Mouse (Mus musculus): ENCODE data around the gene Lrp2bp. TPM values are rescaled to one million over a fixed set of nuclear protein-coding genes. Genes with fewer than 3 reads are reported as not detected.
A peak's percentile ranks its signal among the peaks of the same experiment; 100 is the strongest.

Lrp2bp gene
- polyA plus RNA-seq, 1 experiment from 2014 or later: 0.82 TPM

GRCm38 (mm10) chr8:45990631-45991310, 8.3 kb upstream of the Lrp2bp start:
- H3K27me3 ChIP-seq (ENCODE audit: control insufficient read depth, insufficient read depth, low read length): no peaks in the 10 kb centered on the region
- H3K9me3 ChIP-seq (ENCODE audit: control insufficient read depth, low read length): no peaks in the 10 kb centered on the region
- peaks cover 7% of the 10 kb centered on the region; the same call in 1 of the 2 replicates for H3K36me3 ChIP-seq (ENCODE audit: control insufficient read depth, insufficient read depth, low read length)
- ATAC-seq (ENCODE audit: low read depth): no peak
- no peak overlapping the region for H3K9ac ChIP-seq (replicated peaks; ENCODE audit: low read depth, low read length)
- 87% methylated on average over 4 of the region's 4 CpGs for WGBS
- no peaks in the 10 kb centered on the region for H3K4me1 ChIP-seq (ENCODE audit: control insufficient read depth, insufficient read depth, low read length)
- H3K4me2 ChIP-seq (ENCODE audit: low read depth, low read length): no peak overlapping the region
- H3K27ac ChIP-seq (ENCODE audit: low read depth, low read length): no peak overlapping the region
- H3K4me3 ChIP-seq (ENCODE audit: low read depth, low read length): no peak overlapping the region

GRCm38 (mm10) chr8:45994111-45994510, 5.0 kb upstream of the Lrp2bp start:
- Histone ChIP-seq H3K4me2 (ENCODE audit: low read depth, low read length) (no peak overlapping the region), H3K27ac (ENCODE audit: low read depth, low read length) (no peak overlapping the region), H3K9ac (replicated peaks; ENCODE audit: low read depth, low read length) (no peak overlapping the region), H3K4me3 (ENCODE audit: low read depth, low read length) (no peak overlapping the region), H3K27me3 (ENCODE audit: control insufficient read depth, insufficient read depth, low read length) (no peaks in the 10 kb centered on the region), H3K36me3 (ENCODE audit: control insufficient read depth, insufficient read depth, low read length) (peaks cover 16% of the 10 kb centered on the region), H3K4me1 (ENCODE audit: control insufficient read depth, insufficient read depth, low read length) (peaks cover under 1% of the 10 kb centered on the region; the same call in 1 of the 2 replicates), H3K9me3 (ENCODE audit: control insufficient read depth, low read length) (no peaks in the 10 kb centered on the region)
- 98% methylated on average over 2 of the region's 2 CpGs for WGBS
- ATAC-seq (ENCODE audit: low read depth): no peak

DNA sequence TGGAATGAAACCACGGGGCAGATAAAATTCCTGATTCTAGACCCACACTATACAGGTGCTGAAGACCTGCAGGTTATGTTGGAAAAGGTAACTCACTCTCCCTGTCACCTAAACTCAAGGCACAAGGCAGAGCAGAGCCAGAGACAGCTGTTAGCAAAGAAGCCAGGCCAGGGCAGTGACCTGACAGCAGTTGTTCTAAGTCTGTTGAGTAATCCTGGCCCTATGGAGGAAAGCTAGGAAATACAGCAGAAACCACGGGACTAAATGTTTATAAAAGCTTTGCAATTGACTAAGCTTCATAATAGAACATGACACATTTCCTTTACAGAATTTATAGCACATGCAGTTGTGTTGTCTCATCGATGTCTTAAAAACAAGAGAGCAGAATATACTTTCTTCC, 3.5 kb upstream of the Lrp2bp start:
- H3K4me1 ChIP-seq (ENCODE audit: control insufficient read depth, insufficient read depth, low read length): peaks cover 2% of the 10 kb centered on the region; the same call in 1 of the 2 replicates
- 94% methylated on average over 3 of the region's 3 CpGs for WGBS
- H3K9ac ChIP-seq (replicated peaks; ENCODE audit: low read depth, low read length): no peak overlapping the region
- H3K36me3 ChIP-seq (ENCODE audit: control insufficient read depth, insufficient read depth, low read length): peaks cover 13% of the 10 kb centered on the region
- H3K27ac ChIP-seq (ENCODE audit: low read depth, low read length): no peak overlapping the region
- H3K27me3 ChIP-seq (ENCODE audit: control insufficient read depth, insufficient read depth, low read length): no peaks in the 10 kb centered on the region
- H3K9me3 ChIP-seq (ENCODE audit: control insufficient read depth, low read length): no peaks in the 10 kb centered on the region
- no peak overlapping the region for H3K4me3 ChIP-seq (ENCODE audit: low read depth, low read length)
- no peak overlapping the region for H3K4me2 ChIP-seq (ENCODE audit: low read depth, low read length)
- ATAC-seq (ENCODE audit: low read depth): no peak

DNA sequence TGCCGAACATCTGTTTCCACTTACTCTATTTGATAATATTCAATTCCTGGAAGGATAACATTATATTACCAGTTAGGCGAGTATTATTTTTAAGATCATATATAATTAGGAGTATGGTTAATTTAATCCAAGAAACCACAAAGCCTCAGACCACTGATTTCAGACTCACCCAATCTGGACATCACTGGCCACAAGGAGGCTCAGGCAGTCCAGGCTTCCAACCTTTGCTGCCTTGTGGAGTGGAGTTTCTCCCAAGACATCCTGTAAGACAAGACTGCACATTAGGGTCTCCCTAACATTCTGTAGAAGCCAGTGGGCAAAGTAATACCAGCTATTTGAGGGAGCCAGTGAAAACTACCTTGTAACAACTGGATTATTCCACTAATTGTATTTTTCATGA, 875 bp upstream of the Lrp2bp start:
- Histone ChIP-seq H3K36me3 (ENCODE audit: control insufficient read depth, insufficient read depth, low read length) (peaks cover 13% of the 10 kb centered on the region), H3K27me3 (ENCODE audit: control insufficient read depth, insufficient read depth, low read length) (no peaks in the 10 kb centered on the region), H3K4me2 (ENCODE audit: low read depth, low read length) (no peak overlapping the region), H3K27ac (ENCODE audit: low read depth, low read length) (no peak overlapping the region), H3K9ac (replicated peaks; ENCODE audit: low read depth, low read length) (no peak overlapping the region), H3K4me1 (ENCODE audit: control insufficient read depth, insufficient read depth, low read length) (peaks cover 2% of the 10 kb centered on the region; the same call in 1 of the 2 replicates), H3K4me3 (ENCODE audit: low read depth, low read length) (peak overlapping the region; percentile 45), H3K9me3 (ENCODE audit: control insufficient read depth, low read length) (no peaks in the 10 kb centered on the region)
- WGBS: 94% methylated on average over 2 of the region's 2 CpGs
- no peak for ATAC-seq (ENCODE audit: low read depth)

- H3K27me3 ChIP-seq (ENCODE audit: control insufficient read depth, insufficient read depth, low read length): no peaks in the 10 kb centered on the region
- peaks cover 2% of the 10 kb centered on the region; the same call in 1 of the 2 replicates for H3K4me1 ChIP-seq (ENCODE audit: control insufficient read depth, insufficient read depth, low read length)
- peak overlapping the region; percentile 45 for H3K4me3 ChIP-seq (ENCODE audit: low read depth, low read length)
- H3K9me3 ChIP-seq (ENCODE audit: control insufficient read depth, low read length): no peaks in the 10 kb centered on the region
- peak overlapping the region; percentile 91 for H3K4me2 ChIP-seq (ENCODE audit: low read depth, low read length)
- peak overlapping the region; percentile 99 for H3K27ac ChIP-seq (ENCODE audit: low read depth, low read length)
- peaks cover 9% of the 10 kb centered on the region for H3K36me3 ChIP-seq (ENCODE audit: control insufficient read depth, insufficient read depth, low read length)
- peak; percentile 99 for ATAC-seq (ENCODE audit: low read depth)
- H3K9ac ChIP-seq (replicated peaks; ENCODE audit: low read depth, low read length): peak overlapping the region; percentile 70
- 2% methylated on average over 55 of the region's 55 CpGs for WGBS
Measured at GRCm38 (mm10) chr8:45999784-46000705, 942 bp downstream of the Lrp2bp start.

- no peak within 1 kb of the TSS for H3K9ac ChIP-seq (replicated peaks; ENCODE audit: low read depth, low read length)
- no peak within 1 kb of the TSS for H3K27ac ChIP-seq (ENCODE audit: low read depth, low read length)
- ATAC-seq (ENCODE audit: low read depth): no peak
- H3K36me3 ChIP-seq (ENCODE audit: control insufficient read depth, insufficient read depth, low read length): no peaks in the 10 kb centered on the region
- H3K4me3 ChIP-seq (ENCODE audit: low read depth, low read length): no peak within 1 kb of the TSS
- no peaks in the 10 kb centered on the region for H3K27me3 ChIP-seq (ENCODE audit: control insufficient read depth, insufficient read depth, low read length)
- 0 out of 2 replicates have a peak, but pooled peaks cover 2% of the 10 kb centered on the region for H3K4me1 ChIP-seq (ENCODE audit: control insufficient read depth, insufficient read depth, low read length)
- 78% methylated on average over 4 of the region's 4 CpGs for WGBS
- H3K9me3 ChIP-seq (ENCODE audit: control insufficient read depth, low read length): no peaks in the 10 kb centered on the region
- H3K4me2 ChIP-seq (ENCODE audit: low read depth, low read length): no peak within 1 kb of the TSS
Measured at GRCm38 (mm10) chr8:46005596-46005995, 6.5 kb downstream of the Lrp2bp start, which contains the start of gene Ankrd37. Gene Ankrd37 (minus strand): TSS chr8:46005707.

GRCm38 (mm10) chr8:46007050-46007672, 8.1 kb downstream of the Lrp2bp start:
- 53% methylated on average over 3 of the region's 3 CpGs for WGBS
- ATAC-seq (ENCODE audit: low read depth): no peak
- H3K9ac ChIP-seq (replicated peaks; ENCODE audit: low read depth, low read length): no peak overlapping the region

DNA sequence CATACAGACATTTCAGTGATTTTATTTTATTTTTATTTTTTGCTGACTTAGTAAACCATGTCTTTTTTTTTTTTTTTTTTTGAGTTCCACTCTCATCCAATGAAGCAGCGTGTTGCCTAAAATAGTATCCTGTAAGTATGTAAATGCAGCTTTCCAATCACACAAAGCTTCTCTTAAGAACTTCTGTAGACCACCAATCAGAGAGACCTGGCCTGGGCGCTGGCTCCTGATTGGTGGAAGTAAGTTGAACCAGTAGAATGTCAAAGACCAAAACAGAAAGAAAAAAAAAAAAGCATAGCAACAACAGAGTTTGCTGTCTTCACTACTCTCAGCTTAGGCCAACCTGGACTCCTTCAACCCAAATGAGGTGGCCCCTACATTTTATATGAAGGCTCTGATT, 11.2 kb downstream of the Lrp2bp start:
- H3K9me3 ChIP-seq (ENCODE audit: control insufficient read depth, low read length): no peaks in the 10 kb centered on the region
- no peak overlapping the region for H3K4me3 ChIP-seq (ENCODE audit: low read depth, low read length)
- H3K36me3 ChIP-seq (ENCODE audit: control insufficient read depth, insufficient read depth, low read length): no peaks in the 10 kb centered on the region
- H3K4me1 ChIP-seq (ENCODE audit: control insufficient read depth, insufficient read depth, low read length): 0 out of 2 replicates have a peak, but pooled peaks cover 3% of the 10 kb centered on the region
- no peaks in the 10 kb centered on the region for H3K27me3 ChIP-seq (ENCODE audit: control insufficient read depth, insufficient read depth, low read length)
- peak overlapping the region; percentile 17; the same call in 1 of the 2 replicates for H3K4me2 ChIP-seq (ENCODE audit: low read depth, low read length)
- H3K27ac ChIP-seq (ENCODE audit: low read depth, low read length): no peak overlapping the region
- ATAC-seq (ENCODE audit: low read depth): peak; percentile 17; the same call in 1 of the 2 replicates
- WGBS: 58% methylated on average over 2 of the region's 2 CpGs
- H3K9ac ChIP-seq (replicated peaks; ENCODE audit: low read depth, low read length): no peak overlapping the region

More at GRCm38 (mm10) chr8:46007050-46007672, 8.1 kb downstream of the Lrp2bp start:
- H3K9me3 ChIP-seq (ENCODE audit: control insufficient read depth, low read length): no peaks in the 10 kb centered on the region
- no peak overlapping the region for H3K27ac ChIP-seq (ENCODE audit: low read depth, low read length)
- no peaks in the 10 kb centered on the region for H3K36me3 ChIP-seq (ENCODE audit: control insufficient read depth, insufficient read depth, low read length)
- H3K4me2 ChIP-seq (ENCODE audit: low read depth, low read length): no peak overlapping the region
- no peaks in the 10 kb centered on the region for H3K27me3 ChIP-seq (ENCODE audit: control insufficient read depth, insufficient read depth, low read length)
- no peak overlapping the region for H3K4me3 ChIP-seq (ENCODE audit: low read depth, low read length)
- H3K4me1 ChIP-seq (ENCODE audit: control insufficient read depth, insufficient read depth, low read length): 0 out of 2 replicates have a peak, but pooled peaks cover 3% of the 10 kb centered on the region

Measured in neural tube, embryonic 14.5 days (tissue).